Mouse (Mus musculus) limb, embryonic 14.5 days (tissue): Measurements from ENCODE around the gene Hist2h2ac. TPM values are rescaled to one million over a fixed set of nuclear protein-coding genes. Genes with fewer than 3 reads are reported as not detected.
"Not testable (repeated sequence)": the region's sequence is repeated elsewhere in the genome, so short reads cannot be mapped to it uniquely, and the experiment has no call there.

ENCODE experiments used
- ATAC-seq: fragments of 200-750 bp; cut with Nextera tagmentation; 2 replicates; pipeline ENCODE4 v1.8.0; 2017; ENCODE audit warnings: low read depth, moderate number of reproducible peaks, moderate TSS enrichment; ENCODE audit not compliant: low FRiP score
- DNase-seq: peaks from one replicate; pipeline ENCODE4 v3.0.0-alpha.2; 2015; ENCODE audit warnings: low spot score
- H3K27ac ChIP-seq: fragments of 300-500 bp; sonication (generic); replicated peaks from 2 replicates; pipeline ENCODE4 v1.5.1; 2014; ENCODE audit warnings: low read depth, mild to moderate bottlenecking, low read length, moderate library complexity, mixed read lengths
- H3K27me3 ChIP-seq: fragments of 300-500 bp; sonication (generic); 2 replicates; pipeline ENCODE4 v1.6.1; 2014; ENCODE audit warnings: low read length, mixed read lengths; ENCODE audit not compliant: control insufficient read depth, insufficient read depth
- H3K36me3 ChIP-seq: fragments of 300-500 bp; sonication (generic); 2 replicates; pipeline ENCODE4 v1.6.1; 2014; ENCODE audit warnings: mild to moderate bottlenecking, low read length, moderate library complexity, mixed read lengths; ENCODE audit not compliant: control insufficient read depth, insufficient read depth
- H3K4me1 ChIP-seq: fragments of 300-500 bp; sonication (generic); 2 replicates; pipeline ENCODE4 v1.6.1; 2014; ENCODE audit warnings: antibody characterized with exemption, low read length, mixed read lengths; ENCODE audit not compliant: control insufficient read depth, insufficient read depth
- H3K4me2 ChIP-seq: fragments of 300-500 bp; sonication (generic); replicated peaks from 2 replicates; pipeline ENCODE4 v1.6.1; 2014; ENCODE audit warnings: low read depth, mild to moderate bottlenecking, low read length, moderate library complexity; ENCODE audit not compliant: severe bottlenecking
- H3K4me3 ChIP-seq: fragments of 300-500 bp; sonication (generic); replicated peaks from 2 replicates; pipeline ENCODE4 v1.5.1; 2014; ENCODE audit warnings: low read length
- H3K9ac ChIP-seq: fragments of 300-500 bp; sonication (generic); 2 replicates; pipeline ENCODE4 v1.6.1; 2014; ENCODE audit warnings: mild to moderate bottlenecking, low read depth, low read length, moderate library complexity; ENCODE audit not compliant: severe bottlenecking
- H3K9me3 ChIP-seq: fragments of 300-500 bp; sonication (generic); 2 replicates; pipeline ENCODE4 v1.6.1; 2016; ENCODE audit warnings: low read length; ENCODE audit not compliant: control insufficient read depth
- POLR2A ChIP-seq: fragments of 200-500 bp; IDR thresholded peaks from 2 replicates; pipeline ENCODE4 v1.8.0; 2012; ENCODE audit warnings: inconsistent platforms, mild to moderate bottlenecking, moderate library complexity, borderline replicate concordance; ENCODE audit not compliant: insufficient read depth, insufficient read length; ENCODE audit errors: extremely low read depth
- WGBS: fragments of 180-500 bp; shearing (Covaris S2); extraction: QIAGEN DNeasy Blood & Tissue Kit; methylation state at CpG from one replicate; pipeline ENCODE4 v1.1.7; 2014; 5-methylcytosine and 5-hydroxymethylcytosine counted together
- polyA plus RNA-seq, 2 experiments: library from polyadenylated mRNA; depleted of rRNA in 1 of 2; stranded (reverse) in 1 of 2; unstranded in 1 of 2; fragments of >200 nt; fragmentation: Nextera tagmentation in 1 of 2; extraction: Ambion mirVana in 1 of 2; gene quantifications; 2 replicates each; pipeline versions ENCODE4 v1.2.1 to v1.2.3; 2012 to 2014

The Hist2h2ac gene
- polyA plus RNA-seq, 2 experiments, result 7.0 to 11.8 TPM

GRCm38 (mm10) chr3:96222774-96223173 lies 2.1 kb upstream of the Hist2h2ac start:
- no peak for TF ChIP-seq POLR2A
- no peaks in the 10 kb centered on the region for H3K27me3 ChIP-seq
- H3K4me2 ChIP-seq, result no peak overlapping the region; the same call in 1 of the 2 replicates
- no peak overlapping the region for H3K4me3 ChIP-seq
- WGBS, result 91% methylated on average over 4 of the region's 4 CpGs
- DNase-seq, result no peak
- no peak overlapping the region for H3K9ac ChIP-seq
- no peak for ATAC-seq
- no peaks in the 10 kb centered on the region for H3K9me3 ChIP-seq
- H3K27ac ChIP-seq, result no peak overlapping the region
- H3K4me1 ChIP-seq, result peaks cover 15% of the 10 kb centered on the region
- no peaks in the 10 kb centered on the region for H3K36me3 ChIP-seq

- no peaks in the 10 kb centered on the region for H3K36me3 ChIP-seq
- H3K9ac ChIP-seq, result peak overlapping the region; percentile 49
- H3K4me3 ChIP-seq, result peak overlapping the region; percentile 62
- 19% methylated on average over 9 of the region's 9 CpGs for WGBS
- peak overlapping the region; percentile 98 for H3K27ac ChIP-seq
- ATAC-seq (no peak), DNase-seq (no peak)
- no peak for TF ChIP-seq POLR2A
- H3K9me3 ChIP-seq, result no peaks in the 10 kb centered on the region
- peaks cover 15% of the 10 kb centered on the region for H3K4me1 ChIP-seq
- peak overlapping the region; percentile 83 for H3K4me2 ChIP-seq
- no peaks in the 10 kb centered on the region for H3K27me3 ChIP-seq
Measured at GRCm38 (mm10) chr3:96221640-96222038, 959 bp upstream of the Hist2h2ac start.

- Histone ChIP-seq H3K4me2 (peak overlapping the region; percentile 83), H3K27ac (peak overlapping the region; percentile 98), H3K9ac (peak overlapping the region; percentile 84), H3K4me1 (peaks cover 15% of the 10 kb centered on the region), H3K4me3 (peak overlapping the region; percentile 62)
- DNase-seq (peak; percentile 14), ATAC-seq (peak; percentile 5; the same call in 1 of the 2 replicates)
- 1% methylated on average over 24 of the region's 47 CpGs for WGBS
- not testable (repeated sequence) for H3K36me3 ChIP-seq, H3K9me3 ChIP-seq, H3K27me3 ChIP-seq
- peak; percentile 4; the same call in 1 of the 2 replicates for TF ChIP-seq POLR2A
Measured at GRCm38 (mm10) chr3:96220131-96220764, 432 bp downstream of the Hist2h2ac start.

GRCm38 (mm10) chr3:96219661-96220130 lies 984 bp downstream of the Hist2h2ac start, which contains the start of the genes Bola1 and Hist2h2ab:
TSS of gene Bola1 (minus strand) at chr3:96219709.
TSS of gene Hist2h2ab (plus strand) at chr3:96219865.
- Histone ChIP-seq H3K27me3 (no peaks in the 10 kb centered on the region), H3K27ac (peak within 1 kb of the TSS; percentile 98), H3K36me3 (no peaks in the 10 kb centered on the region), H3K4me2 (peak within 1 kb of the TSS; percentile 83), H3K4me1 (peaks cover 15% of the 10 kb centered on the region), H3K4me3 (peak within 1 kb of the TSS; percentile 62), H3K9ac (peak within 1 kb of the TSS; percentile 84), H3K9me3 (no peaks in the 10 kb centered on the region)
- peak; percentile 88 for ATAC-seq
- 5% methylated on average over 36 of the region's 37 CpGs for WGBS
- TF ChIP-seq POLR2A, result peak; percentile 88; the same call in 1 of the 2 replicates
- peak; percentile 92 for DNase-seq

DNA sequence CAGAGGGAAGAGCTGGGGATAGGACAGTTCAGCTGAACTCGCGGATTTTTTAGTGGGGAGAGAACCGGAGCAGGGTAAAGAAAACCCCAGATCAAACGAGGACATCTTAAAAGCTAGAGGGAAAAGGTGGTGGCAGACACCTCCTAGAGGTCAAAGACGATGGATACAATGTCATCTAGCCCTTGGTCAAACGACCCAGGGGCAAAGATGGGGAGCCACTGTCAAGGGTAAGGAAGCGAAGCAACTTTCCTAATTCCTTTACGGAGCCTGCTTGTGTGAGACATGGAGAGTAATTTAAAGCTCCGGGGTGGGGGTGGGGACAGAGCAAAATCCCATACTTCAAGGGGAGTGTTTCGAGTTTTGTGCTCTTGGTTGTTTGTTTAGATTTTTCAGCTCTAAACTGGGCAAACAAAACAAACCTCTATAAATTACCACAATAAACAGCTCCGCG lies 1.5 kb downstream of the Hist2h2ac start:
- H3K4me3 ChIP-seq, result peak overlapping the region; percentile 62
- DNase-seq, result peak; percentile 34

More for the DNA sequence above, 1.5 kb downstream of the Hist2h2ac start:
- ATAC-seq, result peak; percentile 12; the same call in 1 of the 2 replicates
- WGBS, result under 1% methylated on average over 12 of the region's 12 CpGs
- Histone ChIP-seq H3K4me1 (peaks cover 15% of the 10 kb centered on the region), H3K9me3 (no peaks in the 10 kb centered on the region), H3K4me2 (peak overlapping the region; percentile 83), H3K27me3 (no peaks in the 10 kb centered on the region), H3K9ac (peak overlapping the region; percentile 67), H3K27ac (peak overlapping the region; percentile 98), H3K36me3 (no peaks in the 10 kb centered on the region)
- peak; percentile 28; the same call in 1 of the 2 replicates for TF ChIP-seq POLR2A
